Mouse (Mus musculus) midbrain, embryonic 15.5 days (tissue): ENCODE results near the gene Cpsf6. TPM values are rescaled to one million over a fixed set of nuclear protein-coding genes. Genes with fewer than 3 reads are reported as not detected.

Experiments
- ATAC-seq: fragments of 200-750 bp; cut with Nextera tagmentation; replicated peaks from 2 replicates; pipeline ENCODE4 v1.8.0; 2017; ENCODE audit warnings: moderate TSS enrichment
- H3K27ac ChIP-seq: fragments of 300-500 bp; sonication (generic); 2 replicates; pipeline ENCODE4 v1.5.1; 2015; ENCODE audit warnings: mild to moderate bottlenecking, inconsistent platforms
- H3K27me3 ChIP-seq: fragments of 300-500 bp; sonication (generic); replicated peaks from 2 replicates; pipeline ENCODE4 v1.6.1; 2015; ENCODE audit warnings: inconsistent platforms
- H3K36me3 ChIP-seq: fragments of 300-500 bp; sonication (generic); replicated peaks from 2 replicates; pipeline ENCODE4 v1.6.1; 2015; ENCODE audit warnings: inconsistent platforms
- H3K4me1 ChIP-seq: fragments of 300-500 bp; sonication (generic); 2 replicates; pipeline ENCODE4 v1.6.1; 2015; ENCODE audit warnings: inconsistent platforms
- H3K4me2 ChIP-seq: fragments of 300-500 bp; sonication (generic); 2 replicates; pipeline ENCODE4 v1.6.1; 2015; ENCODE audit warnings: inconsistent platforms, mild to moderate bottlenecking, moderate library complexity
- H3K4me3 ChIP-seq: fragments of 300-500 bp; sonication (generic); 2 replicates; pipeline ENCODE4 v1.5.1; 2015; ENCODE audit warnings: mild to moderate bottlenecking, inconsistent platforms
- H3K9ac ChIP-seq: fragments of 300-500 bp; sonication (generic); 2 replicates; pipeline ENCODE4 v1.6.1; 2015; ENCODE audit warnings: mild to moderate bottlenecking, inconsistent platforms
- H3K9me3 ChIP-seq: fragments of 300-500 bp; sonication (generic); 2 replicates; pipeline ENCODE4 v1.6.1; 2016; ENCODE audit warnings: inconsistent platforms
- WGBS: fragments of 180-500 bp; shearing (Covaris S2); methylation state at CpG from one replicate; pipeline ENCODE4 v1.1.7; 2015; ENCODE audit warnings: mixed read lengths; 5-methylcytosine and 5-hydroxymethylcytosine counted together
- polyA plus RNA-seq: library from polyadenylated mRNA; unstranded; fragments of >200 nt; fragmentation: Nextera tagmentation; extraction: Ambion mirVana; gene quantifications from 2 replicates; pipeline ENCODE4 v1.2.1, GENCODE M21; 2015

Cpsf6 gene
- polyA plus RNA-seq, 1 experiment from 2014 or later = 154 TPM

DNA sequence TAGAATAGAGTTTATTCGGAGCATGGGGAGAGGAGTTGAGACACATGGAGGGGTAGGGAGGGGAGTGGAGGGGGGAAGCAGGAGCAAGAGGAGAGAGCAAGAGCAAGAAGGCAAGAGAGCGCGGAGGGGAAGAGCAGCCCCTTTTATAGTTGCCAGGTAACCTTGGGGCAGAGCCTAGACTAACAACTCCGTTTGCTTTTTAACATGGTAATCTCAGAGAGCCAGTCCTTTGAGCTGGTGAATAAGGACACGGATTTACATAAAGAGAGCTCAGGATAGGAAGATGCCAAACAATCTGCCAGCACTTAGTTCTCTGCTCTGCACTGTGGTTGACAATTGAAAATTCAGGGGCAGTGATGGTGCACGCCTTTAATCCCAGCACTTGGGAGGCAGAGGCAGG is 31.3 kb upstream of the Cpsf6 start:
- Histone ChIP-seq H3K9me3 (no peaks in the 10 kb centered on the region), H3K4me3 (no peak overlapping the region), H3K9ac (no peak overlapping the region), H3K27me3 (no peaks in the 10 kb centered on the region), H3K4me2 (no peak overlapping the region), H3K27ac (no peak overlapping the region), H3K4me1 (no peaks in the 10 kb centered on the region), H3K36me3 (no peaks in the 10 kb centered on the region)
- WGBS = 29% methylated on average over 6 of the region's 6 CpGs
- peak; percentile 50; the same call in 1 of the 2 replicates for ATAC-seq

DNA sequence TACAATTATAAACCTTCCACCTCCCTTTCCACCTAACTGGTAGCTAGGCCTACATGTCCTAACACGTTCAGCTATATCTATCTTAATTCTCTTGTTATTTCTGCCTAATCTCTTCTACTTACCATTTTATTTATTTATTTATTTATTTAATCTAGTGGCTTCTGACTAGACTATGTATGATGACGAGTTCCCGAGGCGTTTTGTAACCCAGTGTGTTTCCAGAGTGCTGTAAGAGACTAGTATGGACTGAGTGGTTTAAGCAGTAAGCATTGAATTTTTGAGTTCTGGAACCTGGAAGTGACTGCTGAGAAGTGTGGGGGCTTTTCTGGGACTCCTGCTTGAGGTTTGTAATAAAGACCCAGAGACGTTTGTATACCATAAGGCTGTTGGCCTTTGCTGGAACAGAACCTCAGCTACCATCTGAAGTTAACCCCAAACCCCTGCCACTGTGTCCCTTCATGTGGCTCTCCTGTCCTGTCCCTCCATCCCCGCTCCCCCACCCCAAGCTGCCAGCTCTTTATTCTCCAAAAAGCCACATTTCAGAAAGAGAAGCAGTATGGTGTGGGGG is 30.8 kb upstream of the Cpsf6 start:
- Histone ChIP-seq H3K4me3 (no peak overlapping the region), H3K36me3 (no peaks in the 10 kb centered on the region), H3K9me3 (no peaks in the 10 kb centered on the region), H3K9ac (no peak overlapping the region), H3K4me2 (no peak overlapping the region), H3K27ac (no peak overlapping the region), H3K4me1 (no peaks in the 10 kb centered on the region), H3K27me3 (no peaks in the 10 kb centered on the region)
- peak; percentile 12; the same call in 1 of the 2 replicates for ATAC-seq
- 81% methylated on average over 6 of the region's 6 CpGs for WGBS

DNA sequence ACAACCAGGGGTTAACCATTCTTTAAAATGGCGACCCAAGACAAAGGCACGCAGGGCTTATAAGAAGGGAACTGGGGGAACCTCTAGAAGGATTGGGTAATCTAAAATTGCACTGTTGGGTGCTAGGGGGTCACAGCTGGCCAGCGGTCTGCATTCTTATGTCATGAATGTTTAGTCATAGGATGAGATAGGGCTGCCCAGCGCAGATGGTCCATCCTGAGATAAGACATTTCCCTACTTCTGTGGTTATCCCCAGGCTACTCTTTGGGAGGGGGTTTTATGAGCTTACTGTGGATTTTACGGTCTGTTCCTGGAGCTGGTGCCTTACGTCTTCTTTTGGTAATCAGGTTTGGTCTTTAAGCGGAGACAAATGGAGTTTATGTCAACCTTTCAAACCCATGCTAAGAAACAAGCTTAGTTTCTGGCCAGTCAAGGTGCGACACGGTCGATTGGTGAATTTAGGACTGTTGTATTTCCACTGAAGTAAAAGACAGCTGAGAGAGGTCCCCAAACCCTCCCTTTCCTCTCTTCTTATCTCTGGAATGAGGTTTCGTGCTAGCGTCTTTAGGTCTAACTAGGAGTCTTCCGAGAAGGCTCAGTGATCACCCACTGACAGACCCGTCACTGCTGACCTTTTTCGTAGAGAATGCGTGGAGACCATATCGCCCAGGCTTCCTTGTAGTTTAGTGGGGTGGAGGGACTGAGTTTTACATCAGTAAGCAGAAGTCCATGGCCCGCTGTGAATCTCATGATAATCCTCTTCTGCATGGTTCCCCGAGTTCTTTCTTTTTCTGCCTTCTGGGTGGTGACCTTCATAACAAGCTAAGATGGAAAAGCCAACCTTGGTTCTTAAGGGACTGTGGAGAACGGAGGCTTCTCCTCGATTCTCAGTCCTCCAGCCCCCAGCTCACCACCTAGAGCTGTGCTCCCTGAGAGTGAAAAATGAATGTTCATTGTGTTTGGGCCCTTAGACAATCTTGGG is 29.8 kb upstream of the Cpsf6 start:
- H3K4me1 ChIP-seq = no peaks in the 10 kb centered on the region
- no peaks in the 10 kb centered on the region for H3K27me3 ChIP-seq
- H3K9ac ChIP-seq = no peak overlapping the region
- no peak for ATAC-seq
- H3K27ac ChIP-seq = no peak overlapping the region
- H3K9me3 ChIP-seq = no peaks in the 10 kb centered on the region
- no peaks in the 10 kb centered on the region for H3K36me3 ChIP-seq
- WGBS = 65% methylated on average over 21 of the region's 21 CpGs
- no peak overlapping the region for H3K4me2 ChIP-seq
- no peak overlapping the region for H3K4me3 ChIP-seq

DNA sequence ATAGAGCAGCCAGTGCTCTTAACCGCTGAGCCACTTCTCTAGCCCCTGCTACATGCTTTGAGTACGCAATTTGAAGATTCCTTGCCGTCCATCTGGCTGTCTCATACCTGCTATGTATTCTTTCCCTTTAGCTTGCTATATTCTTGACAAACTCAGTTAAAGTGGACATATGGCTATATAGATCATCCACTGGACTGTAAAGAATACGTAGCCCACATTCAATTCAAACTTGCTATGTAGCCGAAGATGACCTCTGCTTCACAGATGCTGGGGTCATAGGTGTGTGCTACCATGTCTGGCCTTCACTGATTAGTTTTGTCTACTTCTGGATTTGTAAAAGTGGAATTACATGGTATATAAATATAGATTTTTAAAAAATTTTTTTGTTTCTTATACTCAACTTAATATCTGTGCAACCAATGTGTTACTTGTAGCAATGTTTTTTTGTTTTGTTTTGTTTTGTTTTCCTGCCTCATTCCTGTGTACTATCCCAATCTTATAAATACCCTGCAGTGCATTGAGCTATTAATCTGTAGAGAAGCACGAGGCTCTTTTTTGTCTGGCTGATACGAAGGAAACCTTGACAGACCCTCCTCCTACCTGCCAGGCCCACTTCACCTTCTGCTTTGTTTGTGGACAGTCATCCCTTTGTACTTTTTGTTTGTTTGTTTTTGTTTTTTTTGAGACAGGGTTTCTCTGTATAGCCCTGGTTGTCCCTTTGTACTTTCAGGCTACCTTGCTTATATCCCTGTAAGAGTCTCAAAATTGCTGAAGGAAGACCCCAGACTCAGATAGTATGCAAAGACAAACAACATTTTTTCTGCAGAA is 28.9 kb upstream of the Cpsf6 start:
- no peaks in the 10 kb centered on the region for H3K4me1 ChIP-seq
- no peak for ATAC-seq
- 87% methylated on average over 7 of the region's 7 CpGs for WGBS
- H3K9me3 ChIP-seq = no peaks in the 10 kb centered on the region
- no peaks in the 10 kb centered on the region for H3K27me3 ChIP-seq
- no peak overlapping the region for H3K27ac ChIP-seq
- H3K4me3 ChIP-seq = no peak overlapping the region
- no peaks in the 10 kb centered on the region for H3K36me3 ChIP-seq
- no peak overlapping the region for H3K4me2 ChIP-seq
- no peak overlapping the region for H3K9ac ChIP-seq

DNA sequence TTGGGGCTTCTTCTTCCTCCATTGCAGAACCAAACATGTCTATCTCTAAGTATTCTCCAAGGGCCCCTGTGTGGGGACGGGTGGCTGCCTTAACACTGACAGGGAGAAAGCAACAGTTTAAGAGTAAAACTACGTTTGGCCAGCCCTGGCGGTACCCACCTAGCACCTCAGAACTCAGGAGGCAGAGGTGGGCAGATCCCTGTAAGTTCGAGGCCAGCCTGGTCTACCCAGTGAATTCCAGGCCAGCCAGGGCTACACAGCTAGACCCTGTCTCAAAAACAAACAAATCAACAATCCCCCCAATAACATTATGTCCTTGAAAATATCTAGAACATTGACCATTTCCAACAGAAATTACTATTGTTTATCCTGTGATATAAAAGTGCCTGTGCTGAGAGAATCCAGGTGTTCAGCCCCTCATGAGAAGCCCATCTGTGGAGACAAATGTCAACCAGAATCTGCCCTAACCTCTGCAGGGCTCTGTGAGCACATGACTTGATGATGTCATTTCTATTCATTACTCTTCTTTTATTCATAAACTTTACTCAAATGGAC is 28.0 kb upstream of the Cpsf6 start:
- no peak overlapping the region for H3K9ac ChIP-seq
- 82% methylated on average over 4 of the region's 4 CpGs for WGBS
- H3K36me3 ChIP-seq = no peaks in the 10 kb centered on the region
- no peak overlapping the region for H3K27ac ChIP-seq
- H3K4me2 ChIP-seq = no peak overlapping the region
- no peak overlapping the region for H3K4me3 ChIP-seq
- no peaks in the 10 kb centered on the region for H3K9me3 ChIP-seq
- no peak for ATAC-seq
- no peaks in the 10 kb centered on the region for H3K27me3 ChIP-seq
- H3K4me1 ChIP-seq = peaks cover 6% of the 10 kb centered on the region; the same call in 1 of the 2 replicates

DNA sequence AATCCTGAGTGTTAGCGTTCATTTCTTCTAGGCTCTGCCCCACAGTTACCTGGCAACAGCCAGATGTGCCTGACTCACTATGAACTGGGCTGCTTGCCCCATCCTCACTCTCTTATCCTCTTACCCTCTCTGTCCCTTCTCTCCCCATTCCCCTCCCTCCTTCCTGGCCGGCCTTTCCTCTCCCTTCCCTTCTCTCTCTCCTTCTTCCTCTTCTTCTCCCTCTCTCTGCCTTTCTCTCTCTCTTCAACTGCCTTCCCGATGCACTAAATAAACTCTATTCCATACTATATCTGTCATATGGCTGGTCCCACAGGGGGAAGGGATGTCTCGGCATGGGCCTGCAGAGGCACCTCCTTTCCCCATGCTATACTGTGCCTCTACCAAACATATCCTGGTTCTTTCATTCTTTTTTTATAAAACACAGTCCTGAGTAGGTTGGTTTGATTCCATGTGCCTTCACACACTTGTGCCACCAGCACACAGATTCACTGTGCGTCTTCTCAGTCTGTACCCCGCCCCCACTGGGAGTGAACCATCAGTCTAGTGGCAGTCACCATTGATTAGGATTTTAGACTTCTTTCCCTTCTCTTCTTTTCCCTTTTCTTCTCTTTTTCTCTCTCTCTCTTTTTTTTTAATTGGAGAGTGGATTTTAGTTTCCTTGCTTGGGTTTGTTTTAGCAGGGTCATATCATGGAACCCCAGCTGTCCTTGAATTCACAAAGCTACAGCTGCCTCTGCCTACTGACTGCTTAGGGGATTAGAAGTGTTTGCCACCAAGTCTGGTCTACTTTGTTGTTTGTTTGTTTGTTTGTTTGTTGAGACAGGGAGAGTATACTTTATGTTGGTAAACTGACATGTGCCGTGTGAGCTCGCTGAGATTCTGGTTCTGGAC is 27.3 kb upstream of the Cpsf6 start:
- H3K27me3 ChIP-seq = no peaks in the 10 kb centered on the region
- WGBS = 86% methylated on average over 8 of the region's 8 CpGs
- no peaks in the 10 kb centered on the region for H3K9me3 ChIP-seq
- no peak overlapping the region for H3K4me3 ChIP-seq
- peaks cover 6% of the 10 kb centered on the region; the same call in 1 of the 2 replicates for H3K4me1 ChIP-seq
- no peak overlapping the region for H3K4me2 ChIP-seq
- no peak overlapping the region for H3K27ac ChIP-seq
- no peak overlapping the region for H3K9ac ChIP-seq
- ATAC-seq = no peak
- no peaks in the 10 kb centered on the region for H3K36me3 ChIP-seq

DNA sequence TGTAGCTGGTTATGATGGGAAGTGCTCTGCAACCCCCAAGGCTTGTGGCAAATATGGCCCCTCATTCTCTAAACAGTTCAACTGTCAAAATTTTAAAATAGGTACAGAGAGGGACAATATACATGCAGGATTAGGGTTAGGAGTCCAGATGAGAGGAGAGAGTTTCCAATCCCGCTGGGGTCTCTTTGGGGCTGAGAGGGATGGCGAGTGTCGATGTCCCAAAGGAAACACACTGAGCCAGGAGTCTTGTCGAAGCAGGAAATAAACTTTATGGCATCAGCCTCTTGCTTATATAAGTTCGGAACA is 26.4 kb upstream of the Cpsf6 start:
- 91% methylated on average over 5 of the region's 5 CpGs for WGBS
- no peak overlapping the region for H3K9ac ChIP-seq
- H3K4me3 ChIP-seq = no peak overlapping the region
- H3K27me3 ChIP-seq = no peaks in the 10 kb centered on the region
- no peak for ATAC-seq
- H3K27ac ChIP-seq = no peak overlapping the region
- H3K36me3 ChIP-seq = no peaks in the 10 kb centered on the region
- no peaks in the 10 kb centered on the region for H3K9me3 ChIP-seq
- no peak overlapping the region for H3K4me2 ChIP-seq
- peaks cover 6% of the 10 kb centered on the region; the same call in 1 of the 2 replicates for H3K4me1 ChIP-seq

DNA sequence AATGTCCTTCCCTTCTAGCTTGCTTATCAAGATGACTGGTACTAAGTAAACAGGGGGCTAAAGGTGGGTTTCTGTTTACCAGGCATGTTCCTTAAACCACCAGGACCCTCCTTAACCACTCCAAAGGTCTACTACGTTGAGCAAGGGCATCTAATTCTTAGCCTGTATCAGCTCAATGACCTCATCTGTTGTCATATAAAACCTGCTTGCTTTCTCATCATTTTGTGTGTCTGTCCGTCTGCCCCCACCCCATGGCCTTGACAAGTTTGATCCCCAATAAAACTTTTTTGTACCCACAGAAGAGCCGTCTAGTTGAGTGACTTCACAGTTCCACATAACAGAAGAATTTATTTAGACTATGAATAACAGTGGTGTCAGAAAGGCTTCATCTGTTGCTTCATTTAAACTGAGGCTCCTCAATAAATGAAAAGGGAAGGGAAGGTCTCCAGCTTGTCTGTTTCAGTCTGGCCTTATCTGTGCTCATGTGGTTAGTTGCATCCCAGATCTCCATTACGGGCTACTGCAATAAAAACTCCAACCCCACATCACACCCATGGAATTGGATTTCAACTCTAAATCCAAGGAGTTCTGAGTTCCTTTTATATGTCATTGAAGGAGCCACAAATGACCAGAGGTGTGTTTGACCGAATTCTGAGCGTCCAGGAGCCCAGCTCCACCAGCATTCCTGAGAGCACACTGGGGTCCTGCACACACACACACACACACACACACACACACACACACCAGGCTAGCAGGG is 25.9 kb upstream of the Cpsf6 start:
- Histone ChIP-seq H3K4me1 (peaks cover 6% of the 10 kb centered on the region; the same call in 1 of the 2 replicates), H3K4me3 (no peak overlapping the region)

DNA sequence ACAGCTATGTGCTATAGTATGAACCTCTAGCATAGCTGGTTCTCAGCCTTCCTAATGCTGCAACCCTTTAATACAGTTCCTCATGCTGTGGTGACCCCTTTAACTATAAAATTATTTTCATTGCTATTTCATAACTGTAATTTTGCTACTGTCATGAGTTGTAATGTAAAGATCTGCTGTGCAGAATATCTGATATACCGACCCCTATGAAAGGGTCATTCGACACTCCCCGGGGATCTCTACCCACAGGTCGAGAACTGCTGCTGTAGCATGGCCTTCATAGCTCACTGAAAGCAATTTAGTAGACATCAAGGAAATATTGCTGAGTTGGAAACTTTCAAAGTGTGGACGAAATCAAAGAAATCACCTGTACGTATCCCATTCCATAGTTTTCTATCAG is 24.6 kb upstream of the Cpsf6 start:
- no peak for ATAC-seq

More for the DNA sequence above, 25.9 kb upstream of the Cpsf6 start:
- Histone ChIP-seq H3K27ac (no peak overlapping the region), H3K9ac (no peak overlapping the region), H3K4me2 (no peak overlapping the region), H3K9me3 (no peaks in the 10 kb centered on the region), H3K36me3 (no peaks in the 10 kb centered on the region), H3K27me3 (no peaks in the 10 kb centered on the region)
- ATAC-seq = no peak
- WGBS = 92% methylated on average over 6 of the region's 6 CpGs

DNA sequence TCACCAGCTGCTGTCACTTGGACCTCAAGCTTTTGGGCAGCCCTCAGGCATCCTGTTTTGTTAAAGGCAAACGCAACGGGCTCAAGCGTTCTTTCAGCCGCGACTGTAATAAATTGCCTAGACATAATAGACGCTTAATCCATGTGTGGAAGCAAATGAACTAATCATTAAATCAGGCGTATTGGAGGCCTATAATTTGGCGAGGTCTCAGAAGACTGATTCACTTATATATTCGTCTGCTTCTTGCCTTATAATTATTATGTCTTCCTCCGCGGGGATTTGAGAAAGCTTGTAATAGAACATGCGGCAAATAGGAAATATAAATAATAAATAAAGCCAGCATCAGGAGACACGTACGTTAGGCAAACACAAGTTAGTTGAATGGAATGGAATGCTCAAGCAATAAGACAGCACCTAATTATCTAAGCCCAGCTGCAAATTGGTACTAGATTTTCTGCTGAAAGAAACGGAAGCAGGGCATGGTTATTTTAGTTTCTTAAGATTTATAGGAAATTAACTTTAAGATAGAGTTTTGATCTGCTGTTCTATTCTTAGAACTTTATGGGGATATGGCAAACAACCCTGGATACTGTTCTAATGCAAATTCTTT is 23.6 kb upstream of the Cpsf6 start:
- no peak overlapping the region for H3K4me3 ChIP-seq
- H3K27me3 ChIP-seq = no peaks in the 10 kb centered on the region
- H3K4me1 ChIP-seq = peaks cover 6% of the 10 kb centered on the region; the same call in 1 of the 2 replicates
- H3K27ac ChIP-seq = no peak overlapping the region
- ATAC-seq = no peak
- no peaks in the 10 kb centered on the region for H3K9me3 ChIP-seq
- H3K36me3 ChIP-seq = no peaks in the 10 kb centered on the region
- H3K4me2 ChIP-seq = no peak overlapping the region
- WGBS = 40% methylated on average over 15 of the region's 15 CpGs
- H3K9ac ChIP-seq = no peak overlapping the region

More for the DNA sequence above, 24.6 kb upstream of the Cpsf6 start:
- Histone ChIP-seq H3K27ac (no peak overlapping the region), H3K36me3 (no peaks in the 10 kb centered on the region), H3K9ac (no peak overlapping the region), H3K27me3 (no peaks in the 10 kb centered on the region), H3K4me2 (no peak overlapping the region), H3K4me1 (peaks cover 6% of the 10 kb centered on the region; the same call in 1 of the 2 replicates), H3K9me3 (no peaks in the 10 kb centered on the region), H3K4me3 (no peak overlapping the region)
- WGBS = 89% methylated on average over 6 of the region's 6 CpGs
